ENCODE assay signal across 8 mouse cellular contexts in genomic region chr4:133011821-133012775, GRCm38 (mm10). TPM values are rescaled to one million over a fixed set of nuclear protein-coding genes. Genes with fewer than 3 reads are reported as not detected.
DNase-seq lines count a peak whose midpoint lies in the region; ATAC-seq and TF ChIP-seq lines count a peak whose summit lies in the region.

No protein-coding gene starts in this region.

- 2% methylated on average over 59 of the region's 84 CpGs for WGBS in hindbrain, postnatal 0 days
- under 1% methylated on average over 78 of the region's 84 CpGs for WGBS in liver, embryonic 15.5 days (ENCODE audit: insufficient replicate concordance)
- 1% methylated on average over 39 of the region's 84 CpGs for WGBS in neural tube, embryonic 14.5 days

- H3K4me1 ChIP-seq in hindbrain, postnatal 0 days (ENCODE audit: insufficient read depth, low read length) = peaks cover 28% of the 10 kb centered on the region
- peaks cover 76% of the 10 kb centered on the region for H3K4me1 ChIP-seq in liver, embryonic 15.5 days (replicated peaks)
- H3K4me1 ChIP-seq in neural tube, embryonic 14.5 days (ENCODE audit: control insufficient read depth, insufficient read depth, low read length) = peaks cover 33% of the 10 kb centered on the region

- no peak; the same call in 1 of the 2 replicates for ATAC-seq in hindbrain, postnatal 0 days
- ATAC-seq in liver, embryonic 15.5 days (ENCODE audit: insufficient read depth) = peak; percentile 5
- peak; percentile 8 for ATAC-seq in neural tube, embryonic 14.5 days (ENCODE audit: low read depth)

- peak overlapping the region; percentile 85 for H3K4me3 ChIP-seq in gastrocnemius, adult 2 months
- H3K4me3 ChIP-seq in hindbrain, postnatal 0 days (ENCODE audit: low read length) = peak overlapping the region; percentile 93
- H3K4me3 ChIP-seq in liver, embryonic 15.5 days (replicated peaks) = peak overlapping the region; percentile 68
- H3K4me3 ChIP-seq in neural tube, embryonic 14.5 days (ENCODE audit: low read depth, low read length) = peak overlapping the region; percentile 99

- 0 out of 2 replicates have a peak, but pooled peaks cover 5% of the 10 kb centered on the region for H3K27me3 ChIP-seq in hindbrain, postnatal 0 days (ENCODE audit: insufficient read depth, low read length)
- peaks cover 53% of the 10 kb centered on the region for H3K27me3 ChIP-seq in liver, embryonic 15.5 days
- H3K27me3 ChIP-seq in neural tube, embryonic 14.5 days (ENCODE audit: control insufficient read depth, insufficient read depth, low read length) = no peaks in the 10 kb centered on the region

- peak overlapping the region; percentile 98 for H3K4me2 ChIP-seq in hindbrain, postnatal 0 days (ENCODE audit: low read depth, low read length)
- peak overlapping the region; percentile 92 for H3K4me2 ChIP-seq in liver, embryonic 15.5 days
- H3K4me2 ChIP-seq in neural tube, embryonic 14.5 days (ENCODE audit: low read depth, low read length) = peak overlapping the region; percentile 92

- no peaks in the 10 kb centered on the region for H3K9me3 ChIP-seq in hindbrain, postnatal 0 days (ENCODE audit: low read length)
- H3K9me3 ChIP-seq in liver, embryonic 15.5 days (replicated peaks) = no peaks in the 10 kb centered on the region
- H3K9me3 ChIP-seq in neural tube, embryonic 14.5 days (ENCODE audit: control insufficient read depth, low read length) = no peaks in the 10 kb centered on the region

- peak; percentile 69 for DNase-seq in ovary, postnatal 36 days (ENCODE audit: low spot score)
- no peak for DNase-seq in ovary, adult 18-20 months (ENCODE audit: low spot score)
- peak; percentile 67 for DNase-seq in cerebellum, adult 9-10 months
- DNase-seq in gastrocnemius, adult 2 months = peak; percentile 85
- peak; percentile 71 for DNase-seq in hindbrain, postnatal 0 days (ENCODE audit: low spot score)
- DNase-seq in yolk sac, embryonic 10.5 days (ENCODE audit: low spot score) = peak; percentile 71

- H3K27ac ChIP-seq in gastrocnemius, adult 2 months = peak overlapping the region; percentile 98
- H3K27ac ChIP-seq in hindbrain, postnatal 0 days = peak overlapping the region; percentile 97
- H3K27ac ChIP-seq in liver, embryonic 15.5 days (replicated peaks) = peak overlapping the region; percentile 78
- peak overlapping the region; percentile 95 for H3K27ac ChIP-seq in neural tube, embryonic 14.5 days (ENCODE audit: low read depth, low read length)

- H3K36me3 ChIP-seq in hindbrain, postnatal 0 days (ENCODE audit: insufficient read depth, low read length) = no peaks in the 10 kb centered on the region
- no peaks in the 10 kb centered on the region for H3K36me3 ChIP-seq in liver, embryonic 15.5 days (replicated peaks)
- no peaks in the 10 kb centered on the region for H3K36me3 ChIP-seq in neural tube, embryonic 14.5 days (ENCODE audit: control insufficient read depth, insufficient read depth, low read length)

- peak overlapping the region; percentile 97 for H3K9ac ChIP-seq in hindbrain, postnatal 0 days (replicated peaks; ENCODE audit: low read length)
- peak overlapping the region; percentile 67 for H3K9ac ChIP-seq in liver, embryonic 15.5 days
- peak overlapping the region; percentile 99 for H3K9ac ChIP-seq in neural tube, embryonic 14.5 days (replicated peaks; ENCODE audit: low read depth, low read length)

- intact Hi-C loops in gastrocnemius, adult 2 months (cut with DNase I) = loop anchor here (1.0 to 2.0 kb wide), 3 partner anchors 26 to 201 kb away; partner anchors contain the start of genes Cd164l2 and Gpr3

- TF ChIP-seq CTCF in gastrocnemius, adult 2 months (IDR thresholded peaks at IDR 0.05) = no peak
- no peak for TF ChIP-seq CTCF in hindbrain, postnatal 0 days (IDR thresholded peaks at IDR 0.05; ENCODE audit: low read depth)

RNA-seq across cellular contexts. Expression of gene Ahdc1, which starts 1.0 kb away (rescaled TPM):
- 10 to 100 TPM; 30.2 to 55.1 TPM for total RNA-seq in gastrocnemius, adult 2 months (2021)
- total RNA-seq in hindbrain, postnatal 0 days (2014; rRNA removed) = 88.2 and 106 TPM in 2 replicates
- polyA plus RNA-seq in hindbrain, postnatal 0 days (2015; fragmentation: Nextera tagmentation; extraction: Ambion mirVana) = 9.7 and 10.8 TPM in 2 replicates
- 1.1 and 1.3 TPM in 2 replicates for polyA plus RNA-seq in liver, embryonic 15.5 days (2015; fragmentation: Nextera tagmentation; extraction: Ambion mirVana)
- polyA plus RNA-seq in neural tube, embryonic 14.5 days (2014; fragmentation: Nextera tagmentation; extraction: Ambion mirVana) = 12.2 and 13.1 TPM in 2 replicates

RNA-seq across cellular contexts. Expression of gene Fgr, which starts 38.2 kb away (rescaled TPM):
- under 1 TPM in 1 of 2 experiments, not detected in 1; 0.06 TPM for total RNA-seq in gastrocnemius, adult 2 months (2021)
- total RNA-seq in hindbrain, postnatal 0 days (2014; rRNA removed) = 0.07 and 0.73 TPM in 2 replicates
- 0.19 and 0.39 TPM in 2 replicates for polyA plus RNA-seq in hindbrain, postnatal 0 days (2015; fragmentation: Nextera tagmentation; extraction: Ambion mirVana)
- polyA plus RNA-seq in liver, embryonic 15.5 days (2015; fragmentation: Nextera tagmentation; extraction: Ambion mirVana) = 2.7 and 2.8 TPM in 2 replicates
- polyA plus RNA-seq in neural tube, embryonic 14.5 days (2014; fragmentation: Nextera tagmentation; extraction: Ambion mirVana) = not detected in 2 replicates
